Mouse (Mus musculus) midbrain, embryonic 14.5 days (tissue): ENCODE data around the gene Crb3. TPM values are rescaled to one million over a fixed set of nuclear protein-coding genes. Genes with fewer than 3 reads are reported as not detected.

Source experiments
- ATAC-seq: fragments of 200-750 bp; cut with Nextera tagmentation; 2 replicates; pipeline ENCODE4 v1.8.0; 2017; ENCODE audit warnings: moderate number of reproducible peaks, moderate library complexity; ENCODE audit not compliant: low FRiP score, low TSS enrichment
- DNase-seq: peaks from one replicate; pipeline ENCODE4 v3.0.0-alpha.2; 2015
- H3K27ac ChIP-seq: fragments of 300-500 bp; sonication (generic); replicated peaks from 2 replicates; pipeline ENCODE4 v1.5.1; 2014; ENCODE audit warnings: mild to moderate bottlenecking, low read depth, low read length, moderate library complexity
- H3K27me3 ChIP-seq: fragments of 300-500 bp; sonication (generic); 2 replicates; pipeline ENCODE4 v1.6.1; 2014; ENCODE audit warnings: low read length, control low read depth, mixed read lengths; ENCODE audit not compliant: control insufficient read depth, insufficient read depth
- H3K36me3 ChIP-seq: fragments of 300-500 bp; sonication (generic); 2 replicates; pipeline ENCODE4 v1.6.1; 2014; ENCODE audit warnings: low read length, control low read depth; ENCODE audit not compliant: control insufficient read depth, insufficient read depth
- H3K4me1 ChIP-seq: fragments of 300-500 bp; sonication (generic); 2 replicates; pipeline ENCODE4 v1.6.1; 2014; ENCODE audit warnings: mild to moderate bottlenecking, antibody characterized with exemption, low read length, control low read depth; ENCODE audit not compliant: control insufficient read depth, insufficient read depth
- H3K4me2 ChIP-seq: fragments of 300-500 bp; sonication (generic); 2 replicates; pipeline ENCODE4 v1.6.1; 2014; ENCODE audit warnings: mild to moderate bottlenecking, low read length, moderate library complexity
- H3K4me3 ChIP-seq: fragments of 300-500 bp; sonication (generic); replicated peaks from 2 replicates; pipeline ENCODE4 v1.5.1; 2014; ENCODE audit warnings: low read depth, low read length
- H3K9ac ChIP-seq: fragments of 300-500 bp; sonication (generic); replicated peaks from 2 replicates; pipeline ENCODE4 v1.6.1; 2014; ENCODE audit warnings: mild to moderate bottlenecking, low read length, moderate library complexity
- H3K9me3 ChIP-seq: fragments of 300-500 bp; sonication (generic); 2 replicates; pipeline ENCODE4 v1.6.1; 2016; ENCODE audit warnings: low read length, control low read depth, mixed read lengths; ENCODE audit not compliant: control insufficient read depth
- WGBS: fragments of 180-500 bp; shearing (Covaris S2); extraction: QIAGEN DNeasy Blood & Tissue Kit; methylation state at CpG from one replicate; pipeline ENCODE4 v1.1.7; 2014; 5-methylcytosine and 5-hydroxymethylcytosine counted together
- polyA plus RNA-seq: library from polyadenylated mRNA; unstranded; fragments of >200 nt; fragmentation: Nextera tagmentation; extraction: Ambion mirVana; gene quantifications from 2 replicates; pipeline ENCODE4 v1.2.1, GENCODE M21; 2014

The Crb3 gene
- polyA plus RNA-seq = 1.2 and 1.7 TPM in 2 replicates

DNA sequence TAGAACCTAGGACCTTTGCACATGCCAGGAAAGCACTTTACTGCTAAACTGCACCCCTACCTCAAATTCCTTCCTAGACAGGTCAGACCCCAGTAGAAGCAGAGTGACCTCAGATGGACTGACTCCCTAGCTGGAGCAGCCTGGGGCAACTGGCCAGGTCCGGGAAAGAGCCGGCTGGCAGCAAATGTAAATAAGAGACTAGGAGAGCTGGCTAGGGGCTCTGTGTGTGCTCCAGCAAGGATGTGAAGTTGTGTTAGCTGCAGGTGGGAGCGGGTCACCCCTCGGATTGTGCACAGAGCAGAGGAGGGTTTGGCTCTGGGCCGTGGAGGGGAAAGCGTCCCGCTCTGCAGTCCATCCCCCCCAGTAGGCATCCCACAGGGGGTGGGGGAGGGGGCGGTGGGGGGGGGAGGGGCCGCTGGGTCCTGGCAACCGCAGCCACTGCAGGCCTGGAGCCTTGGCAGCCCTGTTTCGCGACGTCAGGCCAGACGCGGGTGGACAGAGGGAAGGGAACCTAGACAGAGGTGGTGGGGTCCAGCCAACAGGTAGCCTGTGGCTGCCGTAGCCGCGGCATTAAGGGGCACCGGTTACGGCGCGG is at the start of gene Crb3:
Gene Crb3, plus strand, starts transcription at position 215 of the 595 bp plus-strand sequence.
- ATAC-seq = no peak; the same call in 1 of the 2 replicates
- Histone ChIP-seq H3K4me2 (peak within 1 kb of the TSS; percentile 66), H3K4me1 (peaks cover 10% of the 10 kb centered on the region), H3K4me3 (peak within 1 kb of the TSS; percentile 70), H3K27me3 (peaks cover 27% of the 10 kb centered on the region), H3K36me3 (peaks cover 25% of the 10 kb centered on the region), H3K9me3 (no peaks in the 10 kb centered on the region), H3K9ac (peak within 1 kb of the TSS; percentile 64), H3K27ac (peak within 1 kb of the TSS; percentile 86)
- DNase-seq = peak; percentile 53
- WGBS = 0% methylated on average over 19 of the region's 22 CpGs

DNA sequence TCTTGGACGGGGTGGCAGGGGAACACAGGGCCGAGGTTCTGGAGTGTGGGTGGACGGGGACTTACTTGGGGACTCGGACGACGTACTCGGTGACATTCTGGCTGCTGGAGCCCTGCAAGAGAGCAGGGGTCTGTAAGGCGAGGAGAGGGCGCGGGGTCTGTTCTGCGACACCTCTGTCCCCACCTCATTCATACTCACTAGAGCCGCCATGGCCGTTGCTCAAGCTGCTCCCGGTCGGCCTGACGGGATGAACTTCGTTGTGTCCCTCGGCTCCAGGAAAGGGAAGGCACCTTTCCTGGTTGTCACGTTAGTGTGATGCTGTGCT is 48.0 kb upstream of the Crb3 start:
- Histone ChIP-seq H3K4me2 (peak overlapping the region; percentile 92), H3K9ac (peak overlapping the region; percentile 73), H3K4me3 (peak overlapping the region; percentile 72), H3K27ac (peak overlapping the region; percentile 56; the same call in 1 of the 2 replicates), H3K4me1 (peaks cover 16% of the 10 kb centered on the region), H3K9me3 (no peaks in the 10 kb centered on the region), H3K36me3 (peaks cover 29% of the 10 kb centered on the region), H3K27me3 (no peaks in the 10 kb centered on the region)
- ATAC-seq (peak; percentile 56), DNase-seq (no peak)
- WGBS = under 1% methylated on average over 19 of the region's 19 CpGs

DNA sequence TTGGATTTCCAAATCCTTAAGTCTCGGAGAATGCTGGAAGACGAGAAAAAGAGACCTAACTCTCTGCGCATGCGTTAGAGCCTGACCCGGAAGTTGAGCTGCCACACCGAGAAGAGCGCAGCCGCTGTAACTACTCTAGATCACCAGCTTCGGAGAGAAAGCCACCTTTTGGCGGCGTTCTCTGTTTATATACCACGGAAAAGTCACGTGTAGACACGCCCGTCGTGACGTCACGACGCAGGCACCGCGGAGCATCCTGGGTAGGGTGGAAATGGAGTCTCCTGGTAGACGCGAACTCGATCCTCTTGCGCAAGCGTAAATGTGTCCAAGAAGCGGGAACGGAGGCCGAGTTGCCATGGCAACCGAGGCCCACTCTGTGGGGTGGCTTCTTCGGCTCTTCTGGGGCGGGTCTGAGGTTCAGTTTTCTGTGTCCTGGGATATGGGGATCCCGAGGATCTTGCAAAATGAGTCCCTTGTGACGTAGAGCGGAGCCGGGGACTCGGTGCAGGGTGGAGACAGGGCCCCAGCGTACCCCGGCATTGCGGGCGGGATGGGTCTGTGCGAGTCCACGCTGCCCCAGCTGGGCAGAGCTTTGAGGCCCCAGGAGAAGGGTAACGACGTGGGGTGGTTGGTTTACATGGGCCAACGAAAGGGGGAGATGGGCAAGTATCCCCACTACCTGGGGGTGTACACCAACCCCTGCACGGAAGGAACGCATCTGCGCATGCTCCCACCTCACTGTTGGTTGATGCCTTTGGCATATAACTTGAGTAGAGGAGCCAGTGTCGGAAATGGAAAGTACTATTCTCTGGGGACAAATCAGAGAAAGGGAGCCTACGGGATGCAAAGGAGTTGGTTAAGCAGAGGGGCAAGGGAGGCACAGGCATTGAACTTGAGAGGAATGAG is 47.4 kb upstream of the Crb3 start, which contains the start of the genes Gtf2f1 and Gm17949:
Gene Gtf2f1, minus strand, starts transcription at position 53 of the 906 bp plus-strand sequence.
Gene Gm17949, plus strand, starts transcription at position 234 of the 906 bp plus-strand sequence.
- Histone ChIP-seq H3K36me3 (peaks cover 22% of the 10 kb centered on the region), H3K9me3 (no peaks in the 10 kb centered on the region), H3K27me3 (no peaks in the 10 kb centered on the region), H3K4me3 (peak within 1 kb of the TSS; percentile 72), H3K9ac (peak within 1 kb of the TSS; percentile 80), H3K4me1 (peaks cover 16% of the 10 kb centered on the region), H3K4me2 (peak within 1 kb of the TSS; percentile 92), H3K27ac (peak within 1 kb of the TSS; percentile 96)
- ATAC-seq (peak; percentile 93), DNase-seq (peak; percentile 100)
- WGBS = under 1% methylated on average over 51 of the region's 51 CpGs

DNA sequence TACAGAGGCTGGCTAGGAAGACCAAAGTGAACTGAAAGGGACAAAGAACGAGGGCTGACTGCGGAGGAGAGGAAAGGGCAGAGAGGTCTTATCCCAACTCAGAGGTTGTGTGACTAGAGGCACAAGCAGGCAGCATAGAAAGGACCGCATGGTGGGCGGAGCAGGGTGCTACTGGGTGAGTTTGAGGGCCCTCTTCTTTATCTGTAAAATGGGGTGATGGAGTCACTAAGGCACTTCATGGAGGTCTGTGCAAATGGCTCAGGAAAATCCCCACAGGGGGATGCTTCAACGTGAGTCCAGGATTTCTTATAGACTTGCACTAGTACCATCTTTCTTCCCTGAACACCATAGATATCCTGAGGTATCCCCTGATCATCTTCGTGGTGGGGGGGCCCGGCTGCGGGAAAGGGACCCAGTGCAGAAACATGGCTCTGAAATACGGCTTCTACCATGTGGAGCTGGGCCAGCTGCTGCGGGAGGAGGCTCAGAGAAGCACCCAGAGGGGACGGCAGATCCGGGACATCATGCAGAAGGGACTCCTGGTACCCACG is 46.6 kb upstream of the Crb3 start:
- H3K9me3 ChIP-seq = no peaks in the 10 kb centered on the region
- H3K4me2 ChIP-seq = peak overlapping the region; percentile 84
- 76% methylated on average over 13 of the region's 13 CpGs for WGBS
- peaks cover 16% of the 10 kb centered on the region for H3K4me1 ChIP-seq
- peaks cover 14% of the 10 kb centered on the region for H3K36me3 ChIP-seq
- H3K9ac ChIP-seq = no peak overlapping the region; the same call in 1 of the 2 replicates
- H3K27ac ChIP-seq = peak overlapping the region; percentile 96
- no peaks in the 10 kb centered on the region for H3K27me3 ChIP-seq
- no peak for ATAC-seq
- H3K4me3 ChIP-seq = peak overlapping the region; percentile 72
- no peak for DNase-seq

DNA sequence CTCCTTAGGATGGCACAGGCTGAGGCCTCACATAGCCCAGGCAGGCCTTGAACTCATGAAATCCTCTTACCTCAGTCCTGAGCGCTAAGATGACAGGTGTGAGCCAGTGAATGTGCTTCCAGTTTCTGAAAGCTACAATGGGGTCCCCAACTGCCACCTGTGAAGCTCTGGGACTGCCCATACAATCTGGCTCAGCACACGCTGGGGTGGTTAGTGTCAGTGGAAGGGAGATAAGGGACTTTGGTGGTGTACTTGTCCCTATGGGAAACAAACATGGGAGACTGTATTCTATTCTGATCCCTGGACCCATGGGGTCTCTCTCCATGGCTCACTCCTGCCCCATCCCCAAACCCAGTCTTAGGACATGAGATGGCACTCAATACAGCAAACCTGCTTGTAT is 39.2 kb upstream of the Crb3 start:
- 89% methylated on average over 2 of the region's 2 CpGs for WGBS
- no peak for DNase-seq
- Histone ChIP-seq H3K9me3 (no peaks in the 10 kb centered on the region), H3K27me3 (no peaks in the 10 kb centered on the region), H3K4me2 (no peak overlapping the region), H3K27ac (no peak overlapping the region), H3K4me1 (no peaks in the 10 kb centered on the region), H3K9ac (no peak overlapping the region), H3K4me3 (no peak overlapping the region), H3K36me3 (peaks cover 40% of the 10 kb centered on the region)
- no peak for ATAC-seq

DNA sequence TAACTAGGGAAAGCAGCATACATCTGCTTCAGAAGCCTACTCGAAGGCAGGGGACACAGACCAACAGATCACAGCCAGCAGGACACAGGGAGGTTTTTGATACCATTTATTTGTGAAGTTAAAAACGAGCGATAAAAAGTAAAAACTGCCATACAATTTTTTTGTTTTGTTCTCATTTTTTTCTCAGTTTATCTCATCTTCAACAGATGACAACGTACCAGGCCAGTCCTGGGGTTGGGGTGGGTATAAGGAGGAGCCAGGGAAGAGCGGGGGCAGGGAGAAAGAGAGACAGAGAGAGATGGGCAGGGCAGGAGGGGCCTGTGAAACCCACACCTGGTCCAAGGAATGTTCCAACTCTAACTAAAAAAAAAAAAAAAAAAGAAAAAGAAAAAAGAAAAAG is 37.9 kb upstream of the Crb3 start:
- no peak overlapping the region for H3K4me3 ChIP-seq
- H3K27ac ChIP-seq = no peak overlapping the region
- no peak for ATAC-seq
- no peaks in the 10 kb centered on the region for H3K27me3 ChIP-seq
- H3K4me1 ChIP-seq = no peaks in the 10 kb centered on the region
- no peak overlapping the region for H3K4me2 ChIP-seq
- WGBS = 92% methylated on average over 5 of the region's 5 CpGs
- no peak overlapping the region for H3K9ac ChIP-seq
- no peaks in the 10 kb centered on the region for H3K9me3 ChIP-seq
- H3K36me3 ChIP-seq = peaks cover 53% of the 10 kb centered on the region
- no peak for DNase-seq

- DNase-seq = no peak
- 94% methylated on average over 4 of the region's 4 CpGs for WGBS
- Histone ChIP-seq H3K27ac (no peak overlapping the region), H3K36me3 (peaks cover 64% of the 10 kb centered on the region), H3K4me2 (no peak overlapping the region), H3K27me3 (no peaks in the 10 kb centered on the region), H3K4me1 (peaks cover 11% of the 10 kb centered on the region), H3K9ac (no peak overlapping the region), H3K9me3 (no peaks in the 10 kb centered on the region), H3K4me3 (no peak overlapping the region)
- no peak for ATAC-seq
Observed at GRCm38 (mm10) chr17:57027471-57027870, 31.4 kb upstream of the Crb3 start.

- Histone ChIP-seq H3K4me1 (peaks cover 11% of the 10 kb centered on the region), H3K9me3 (no peaks in the 10 kb centered on the region), H3K27me3 (no peaks in the 10 kb centered on the region), H3K4me3 (peak overlapping the region; percentile 83), H3K27ac (no peak overlapping the region), H3K36me3 (peaks cover 42% of the 10 kb centered on the region), H3K4me2 (peak overlapping the region; percentile 98), H3K9ac (peak overlapping the region; percentile 98)
- WGBS = 60% methylated on average over 8 of the region's 8 CpGs
- ATAC-seq = no peak
- DNase-seq = no peak
Observed at GRCm38 (mm10) chr17:57029691-57030090, 29.2 kb upstream of the Crb3 start.
